Mouse (Mus musculus) limb, embryonic 13.5 days (tissue): Measurements from ENCODE around the gene Scly. TPM values are rescaled to one million over a fixed set of nuclear protein-coding genes. Genes with fewer than 3 reads are reported as not detected.

Experiments used
- ATAC-seq: fragments of 200-750 bp; cut with Nextera tagmentation; 2 replicates; pipeline ENCODE4 v1.8.0; 2017; ENCODE audit warnings: low read depth, moderate number of reproducible peaks, moderate TSS enrichment; ENCODE audit not compliant: low FRiP score
- H3K27ac ChIP-seq: fragments of 300-500 bp; sonication (generic); 2 replicates; pipeline ENCODE4 v1.5.1; 2015; ENCODE audit warnings: inconsistent platforms, mild to moderate bottlenecking, moderate library complexity
- H3K27me3 ChIP-seq: fragments of 300-500 bp; sonication (generic); 2 replicates; pipeline ENCODE4 v1.6.1; 2015; ENCODE audit warnings: mild to moderate bottlenecking, inconsistent platforms
- H3K36me3 ChIP-seq: fragments of 300-500 bp; sonication (generic); 2 replicates; pipeline ENCODE4 v1.6.1; 2015; ENCODE audit warnings: inconsistent platforms, mild to moderate bottlenecking, moderate library complexity
- H3K4me1 ChIP-seq: fragments of 300-500 bp; sonication (generic); 2 replicates; pipeline ENCODE4 v1.6.1; 2015; ENCODE audit warnings: inconsistent platforms
- H3K4me2 ChIP-seq: fragments of 300-500 bp; sonication (generic); replicated peaks from 2 replicates; pipeline ENCODE4 v1.6.1; 2015; ENCODE audit warnings: inconsistent platforms, mild to moderate bottlenecking, moderate library complexity
- H3K4me3 ChIP-seq: fragments of 300-500 bp; sonication (generic); 2 replicates; pipeline ENCODE4 v1.5.1; 2015; ENCODE audit warnings: moderate library complexity, mild to moderate bottlenecking, inconsistent platforms
- H3K9ac ChIP-seq: fragments of 300-500 bp; sonication (generic); 2 replicates; pipeline ENCODE4 v1.6.1; 2015; ENCODE audit warnings: mild to moderate bottlenecking, inconsistent platforms
- H3K9me3 ChIP-seq: fragments of 300-500 bp; sonication (generic); 2 replicates; pipeline ENCODE4 v1.6.1; 2016; ENCODE audit warnings: inconsistent platforms
- WGBS: fragments of 180-500 bp; shearing (Covaris S2); methylation state at CpG from one replicate; pipeline ENCODE4 v1.1.7; 2015; 5-methylcytosine and 5-hydroxymethylcytosine counted together
- polyA plus RNA-seq: library from polyadenylated mRNA; unstranded; fragments of >200 nt; fragmentation: Nextera tagmentation; extraction: Ambion mirVana; gene quantifications from 2 replicates; pipeline ENCODE4 v1.2.1, GENCODE M21; 2015

The Scly gene
- polyA plus RNA-seq, 1 experiment from 2014 or later: 14.0 TPM

- Histone ChIP-seq H3K27me3 (peaks cover 15% of the 10 kb centered on the region; the same call in 1 of the 2 replicates), H3K4me2 (no peak overlapping the region), H3K9ac (no peak overlapping the region), H3K36me3 (peaks cover 47% of the 10 kb centered on the region), H3K27ac (no peak overlapping the region), H3K4me3 (no peak overlapping the region), H3K4me1 (peaks cover 17% of the 10 kb centered on the region), H3K9me3 (no peaks in the 10 kb centered on the region)
- 66% methylated on average over 4 of the region's 4 CpGs for WGBS
- ATAC-seq: no peak
These were observed 71.3 kb downstream of the Scly start for GRCm38 (mm10) chr1:91369408-91369807.

GRCm38 (mm10) chr1:91370055-91370454 is 71.9 kb downstream of the Scly start:
- Histone ChIP-seq H3K9ac (no peak overlapping the region), H3K27ac (no peak overlapping the region), H3K4me1 (peaks cover 17% of the 10 kb centered on the region), H3K9me3 (no peaks in the 10 kb centered on the region), H3K27me3 (peaks cover 14% of the 10 kb centered on the region; the same call in 1 of the 2 replicates), H3K4me3 (no peak overlapping the region), H3K4me2 (no peak overlapping the region), H3K36me3 (peaks cover 54% of the 10 kb centered on the region)
- ATAC-seq: no peak
- 88% methylated on average over 23 of the region's 23 CpGs for WGBS

Other genes starting within 250 kb of the Scly start
- gene Rbm44, start 153.2 kb upstream of the Scly start, polyA plus RNA-seq: 0.88 and 1.3 TPM in 2 replicates
- gene Ramp1, start 118.5 kb upstream of the Scly start, polyA plus RNA-seq: 2.7 and 3.1 TPM in 2 replicates
- gene Ube2f, start 48.0 kb upstream of the Scly start, polyA plus RNA-seq: 62.7 and 68.1 TPM in 2 replicates
- 0.04 and 0.05 TPM in 2 replicates for gene Espnl, start 23.7 kb downstream of the Scly start, polyA plus RNA-seq
- 1.6 and 1.8 TPM in 2 replicates for gene Klhl30, start 52.7 kb downstream of the Scly start, polyA plus RNA-seq
- 2.0 and 2.1 TPM in 2 replicates for gene Erfe, start 68.1 kb downstream of the Scly start, polyA plus RNA-seq
- gene Ilkap, start 100.5 kb downstream of the Scly start, polyA plus RNA-seq: 163 and 172 TPM in 2 replicates
- 114 and 117 TPM in 2 replicates for gene Hes6, start 115.7 kb downstream of the Scly start, polyA plus RNA-seq
- gene Per2, start 161.0 kb downstream of the Scly start, polyA plus RNA-seq: 3.3 TPM in 2 replicates
- 9.6 and 10.0 TPM in 2 replicates for gene Traf3ip1, start 196.3 kb downstream of the Scly start, polyA plus RNA-seq
- gene Asb1, start 242.2 kb downstream of the Scly start, polyA plus RNA-seq: 5.5 and 6.3 TPM in 2 replicates